Mouse (Mus musculus): ENCODE measurements around the gene Nxn. TPM values are rescaled to one million over a fixed set of nuclear protein-coding genes. Genes with fewer than 3 reads are reported as not detected.
A peak's percentile ranks its signal among the peaks of the same experiment; 100 is the strongest.
"Not testable (repeated sequence)": the region's sequence is repeated elsewhere in the genome, so short reads cannot be mapped to it uniquely, and the experiment has no call there.

Nxn gene
- polyA plus RNA-seq, 1 experiment = 24.7 TPM

DNA sequence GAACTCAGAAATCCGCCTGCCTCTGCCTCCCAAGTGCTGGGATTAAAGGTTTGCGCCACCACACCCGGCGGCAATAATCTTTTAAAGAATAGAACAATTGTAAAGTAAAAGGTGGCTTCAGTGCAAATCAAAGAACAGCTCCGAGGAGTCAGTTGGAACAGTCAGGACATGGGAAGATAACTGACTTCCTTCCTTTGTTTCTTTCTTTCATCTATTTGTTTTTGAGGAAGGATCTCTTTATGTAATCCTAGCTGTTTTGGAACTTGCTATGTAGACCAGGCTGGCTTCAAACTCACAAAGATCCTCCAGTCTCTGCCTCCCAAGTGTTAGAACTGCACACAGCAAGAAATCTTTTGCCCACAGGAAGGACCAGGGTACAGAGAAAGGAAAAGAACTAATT lies 174.3 kb downstream of the Nxn start:
- Histone ChIP-seq H3K4me1 (replicated peaks; ENCODE audit: control insufficient read depth, insufficient read depth, low read length) (no peaks in the 10 kb centered on the region), H3K27me3 (ENCODE audit: control insufficient read depth, insufficient read depth, low read length) (no peaks in the 10 kb centered on the region), H3K27ac (ENCODE audit: control insufficient read depth, insufficient read depth, low read length) (no peak overlapping the region), H3K36me3 (ENCODE audit: control insufficient read depth, insufficient read depth, low read length) (no peaks in the 10 kb centered on the region), H3K4me3 (ENCODE audit: control insufficient read depth, insufficient read depth, low read length) (no peak overlapping the region)
- DNase-seq = no peak
- TF ChIP-seq CTCF (IDR thresholded peaks at IDR 0.05; ENCODE audit: borderline replicate concordance, control insufficient read depth, extremely low read depth, insufficient read depth, low read length, poor library complexity) = no peak
- no peak for TF ChIP-seq POLR2A (IDR thresholded peaks at IDR 0.05; ENCODE audit: control insufficient read depth, extremely low read depth, insufficient read depth, low read length, poor library complexity)
- 96% methylated on average over 5 of the region's 5 CpGs for WGBS

DNA sequence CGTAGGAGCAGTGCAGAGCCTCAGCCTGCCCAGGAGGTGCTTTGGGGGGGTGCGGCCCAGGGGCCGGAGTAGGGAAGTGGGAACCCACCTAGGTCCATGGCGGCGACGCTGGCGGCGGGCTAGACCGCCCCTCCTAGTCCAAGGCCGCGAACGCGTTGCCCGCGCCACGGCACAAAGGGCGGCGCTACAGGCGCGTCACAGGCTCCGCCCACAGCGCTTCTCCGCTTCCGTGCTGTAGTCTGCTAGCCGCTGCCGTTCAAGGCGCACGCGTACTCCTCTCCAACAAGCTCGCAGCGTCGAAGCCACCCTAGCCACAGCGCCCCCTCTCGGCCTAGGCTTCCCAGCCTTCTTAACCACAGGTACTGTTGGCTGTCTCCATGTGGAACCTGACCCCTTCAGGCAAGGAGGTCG lies 181.5 kb downstream of the Nxn start, which contains the start of the genes Dbil5 and Gemin4:
Dbil5 (plus strand) TSS at position 219 of the 411 bp plus-strand sequence.
Gemin4 (minus strand) TSS at position 275 of the 411 bp plus-strand sequence.
- Histone ChIP-seq H3K27ac (ENCODE audit: control insufficient read depth, insufficient read depth, low read length) (peak within 1 kb of the TSS; percentile 3; the same call in 1 of the 2 replicates), H3K27me3 (ENCODE audit: control insufficient read depth, insufficient read depth, low read length) (no peaks in the 10 kb centered on the region), H3K36me3 (ENCODE audit: control insufficient read depth, insufficient read depth, low read length) (peaks cover 8% of the 10 kb centered on the region), H3K4me1 (replicated peaks; ENCODE audit: control insufficient read depth, insufficient read depth, low read length) (peaks cover 7% of the 10 kb centered on the region), H3K4me3 (ENCODE audit: control insufficient read depth, insufficient read depth, low read length) (peak within 1 kb of the TSS; percentile 93)
- TF ChIP-seq POLR2A (IDR thresholded peaks at IDR 0.05; ENCODE audit: control insufficient read depth, extremely low read depth, insufficient read depth, low read length, poor library complexity) (peak; percentile 84), CTCF (IDR thresholded peaks at IDR 0.05; ENCODE audit: borderline replicate concordance, control insufficient read depth, extremely low read depth, insufficient read depth, low read length, poor library complexity) (peak; percentile 97)
- DNase-seq = peak; percentile 97
- WGBS = 0% methylated on average over 35 of the region's 35 CpGs

DNA sequence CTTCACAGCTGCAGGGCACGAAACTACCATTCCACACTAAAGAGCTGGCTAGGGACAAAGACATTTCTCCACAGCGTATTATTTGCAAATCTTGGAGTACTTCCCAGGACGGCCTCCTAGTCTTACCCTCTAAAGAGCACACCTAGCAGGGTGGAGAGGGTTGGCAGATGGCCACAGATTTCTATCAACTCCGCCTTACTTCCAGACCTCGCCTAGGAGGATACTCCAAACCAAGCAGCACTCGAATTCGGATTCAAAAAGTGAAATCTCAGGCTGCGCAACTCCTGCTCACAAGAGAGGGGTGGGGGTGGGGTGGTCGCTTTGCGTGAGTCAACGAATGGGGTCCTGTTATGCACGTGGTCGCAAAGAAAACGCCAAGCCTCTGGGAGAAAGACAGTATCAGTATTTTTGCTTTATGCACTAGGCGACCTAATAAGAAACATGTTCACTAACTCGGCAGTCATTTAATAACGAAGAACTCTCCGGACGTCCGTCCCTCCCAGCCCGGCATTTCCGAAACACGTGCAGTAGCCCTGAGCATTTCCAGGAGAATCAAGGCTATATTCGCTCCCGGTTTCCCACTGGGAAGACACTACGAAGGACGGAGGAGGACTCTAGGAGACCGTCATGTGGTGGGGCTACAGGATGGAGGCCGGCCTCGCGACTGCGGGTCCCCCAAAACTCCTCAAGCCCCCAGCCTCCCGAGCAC lies 182.1 kb downstream of the Nxn start:
- Histone ChIP-seq H3K27ac (ENCODE audit: control insufficient read depth, insufficient read depth, low read length) (peak overlapping the region; percentile 3; the same call in 1 of the 2 replicates), H3K36me3 (ENCODE audit: control insufficient read depth, insufficient read depth, low read length) (peaks cover 14% of the 10 kb centered on the region), H3K4me1 (replicated peaks; ENCODE audit: control insufficient read depth, insufficient read depth, low read length) (peaks cover 7% of the 10 kb centered on the region), H3K4me3 (ENCODE audit: control insufficient read depth, insufficient read depth, low read length) (peak overlapping the region; percentile 93), H3K27me3 (ENCODE audit: control insufficient read depth, insufficient read depth, low read length) (no peaks in the 10 kb centered on the region)
- DNase-seq = peak; percentile 4
- WGBS = 2% methylated on average over 33 of the region's 33 CpGs
- no peak for TF ChIP-seq CTCF (IDR thresholded peaks at IDR 0.05; ENCODE audit: borderline replicate concordance, control insufficient read depth, extremely low read depth, insufficient read depth, low read length, poor library complexity)
- no peak for TF ChIP-seq POLR2A (IDR thresholded peaks at IDR 0.05; ENCODE audit: control insufficient read depth, extremely low read depth, insufficient read depth, low read length, poor library complexity)

DNA sequence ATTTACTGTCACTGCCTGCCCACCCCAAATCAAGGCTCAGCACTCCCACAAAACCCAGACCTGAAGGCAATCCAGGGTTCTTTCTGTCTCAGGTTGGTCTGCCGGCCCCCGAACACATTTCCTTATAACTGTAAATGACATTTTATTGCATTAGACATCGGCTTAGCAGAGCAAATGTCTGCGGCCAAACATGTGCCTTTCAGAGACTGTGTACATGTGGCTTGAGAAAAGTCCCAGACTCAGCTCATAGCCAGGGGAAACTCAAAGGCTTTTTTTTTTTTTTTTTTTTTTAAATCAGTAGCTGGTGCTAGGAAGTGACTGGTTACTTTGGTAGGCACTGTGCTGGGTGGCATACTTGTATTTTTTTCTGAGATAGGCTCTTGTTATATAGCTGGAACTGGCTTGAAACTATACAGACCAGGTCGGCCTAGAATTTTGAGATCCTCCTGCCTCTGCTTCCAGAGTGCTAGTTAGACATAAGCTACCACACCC lies 182.8 kb downstream of the Nxn start:
- Histone ChIP-seq H3K36me3 (ENCODE audit: control insufficient read depth, insufficient read depth, low read length) (peaks cover 14% of the 10 kb centered on the region), H3K27ac (ENCODE audit: control insufficient read depth, insufficient read depth, low read length) (no peak overlapping the region), H3K4me1 (replicated peaks; ENCODE audit: control insufficient read depth, insufficient read depth, low read length) (peaks cover 7% of the 10 kb centered on the region), H3K4me3 (ENCODE audit: control insufficient read depth, insufficient read depth, low read length) (no peak overlapping the region), H3K27me3 (ENCODE audit: control insufficient read depth, insufficient read depth, low read length) (no peaks in the 10 kb centered on the region)
- no peak for DNase-seq
- no peak for TF ChIP-seq CTCF (IDR thresholded peaks at IDR 0.05; ENCODE audit: borderline replicate concordance, control insufficient read depth, extremely low read depth, insufficient read depth, low read length, poor library complexity)
- no peak for TF ChIP-seq POLR2A (IDR thresholded peaks at IDR 0.05; ENCODE audit: control insufficient read depth, extremely low read depth, insufficient read depth, low read length, poor library complexity)
- WGBS = 92% methylated on average over 5 of the region's 5 CpGs

DNA sequence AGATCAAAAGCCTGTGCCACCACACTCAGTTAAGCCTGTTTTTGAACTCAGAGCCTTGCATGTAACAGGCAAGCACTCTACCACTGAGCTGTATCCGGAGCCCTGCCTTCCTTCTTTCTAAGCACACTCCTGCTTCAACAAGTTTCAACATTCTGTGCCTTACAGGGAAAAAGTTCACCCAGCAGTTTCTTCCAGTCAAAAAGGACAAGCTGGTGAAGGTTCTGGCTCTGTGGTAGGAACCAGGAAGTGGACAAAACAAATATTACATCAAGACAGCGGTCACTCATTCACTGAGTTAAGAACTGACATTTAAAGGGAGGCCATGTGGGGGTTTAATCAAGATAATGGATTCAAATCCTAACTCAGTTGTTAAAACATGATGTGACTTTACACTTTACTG lies 183.9 kb downstream of the Nxn start:
- Histone ChIP-seq H3K27me3 (ENCODE audit: control insufficient read depth, insufficient read depth, low read length) (no peaks in the 10 kb centered on the region), H3K4me3 (ENCODE audit: control insufficient read depth, insufficient read depth, low read length) (no peak overlapping the region), H3K4me1 (replicated peaks; ENCODE audit: control insufficient read depth, insufficient read depth, low read length) (peaks cover 7% of the 10 kb centered on the region), H3K36me3 (ENCODE audit: control insufficient read depth, insufficient read depth, low read length) (peaks cover 14% of the 10 kb centered on the region), H3K27ac (ENCODE audit: control insufficient read depth, insufficient read depth, low read length) (no peak overlapping the region)
- WGBS = 66% methylated on average over 2 of the region's 2 CpGs
- peak; percentile 8 for DNase-seq
- TF ChIP-seq POLR2A (IDR thresholded peaks at IDR 0.05; ENCODE audit: control insufficient read depth, extremely low read depth, insufficient read depth, low read length, poor library complexity) (no peak), CTCF (IDR thresholded peaks at IDR 0.05; ENCODE audit: borderline replicate concordance, control insufficient read depth, extremely low read depth, insufficient read depth, low read length, poor library complexity) (no peak)

DNA sequence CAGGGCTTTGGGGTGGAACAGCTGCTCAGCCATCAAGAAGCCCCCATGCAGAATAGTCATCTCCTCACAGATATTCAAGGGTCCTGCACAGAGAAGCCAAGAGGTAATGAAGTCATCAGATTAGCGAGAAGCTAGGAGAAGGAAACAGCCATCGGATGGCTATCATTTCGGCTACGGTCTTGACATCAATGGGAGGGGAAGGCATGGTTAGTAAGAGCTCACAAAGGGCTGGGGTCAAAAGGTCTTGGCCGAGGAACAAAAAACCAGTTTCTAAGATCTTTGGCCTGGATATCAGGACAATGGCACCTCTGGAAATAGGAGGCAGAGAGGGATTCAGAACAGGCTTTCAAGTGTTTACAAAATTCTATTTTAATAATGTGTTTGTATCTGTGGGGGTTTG lies 185.1 kb downstream of the Nxn start:
- Histone ChIP-seq H3K4me1 (replicated peaks; ENCODE audit: control insufficient read depth, insufficient read depth, low read length) (peaks cover 7% of the 10 kb centered on the region), H3K36me3 (ENCODE audit: control insufficient read depth, insufficient read depth, low read length) (peaks cover 14% of the 10 kb centered on the region), H3K27me3 (ENCODE audit: control insufficient read depth, insufficient read depth, low read length) (no peaks in the 10 kb centered on the region), H3K27ac (ENCODE audit: control insufficient read depth, insufficient read depth, low read length) (no peak overlapping the region), H3K4me3 (ENCODE audit: control insufficient read depth, insufficient read depth, low read length) (no peak overlapping the region)
- no peak for DNase-seq
- no peak for TF ChIP-seq CTCF (IDR thresholded peaks at IDR 0.05; ENCODE audit: borderline replicate concordance, control insufficient read depth, extremely low read depth, insufficient read depth, low read length, poor library complexity)
- TF ChIP-seq POLR2A (IDR thresholded peaks at IDR 0.05; ENCODE audit: control insufficient read depth, extremely low read depth, insufficient read depth, low read length, poor library complexity) = no peak
- 94% methylated on average over 5 of the region's 5 CpGs for WGBS

DNA sequence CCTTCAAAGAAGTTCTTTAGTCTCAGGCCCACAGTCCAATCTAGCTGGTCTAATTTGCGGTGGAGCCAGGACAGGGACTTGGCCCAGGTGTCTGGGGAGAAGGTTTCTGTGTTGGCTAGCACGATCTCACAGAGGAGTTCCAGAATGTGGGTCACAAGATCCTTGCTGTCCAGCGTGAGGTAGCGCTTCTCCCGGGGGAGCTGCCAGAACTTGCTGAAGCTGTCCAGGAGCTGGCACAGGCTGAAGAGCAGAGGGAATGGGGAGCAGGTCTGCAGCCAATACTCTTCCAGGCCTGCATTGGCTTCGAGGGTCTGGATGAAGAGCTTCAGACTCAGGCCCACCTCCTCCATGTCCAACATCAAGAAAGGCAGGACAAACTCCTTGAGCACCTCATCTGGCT lies 187.3 kb downstream of the Nxn start:
- not testable (repeated sequence) for H3K4me1 ChIP-seq (replicated peaks; ENCODE audit: control insufficient read depth, insufficient read depth, low read length); DNase-seq; H3K27ac ChIP-seq (ENCODE audit: control insufficient read depth, insufficient read depth, low read length); H3K27me3 ChIP-seq (ENCODE audit: control insufficient read depth, insufficient read depth, low read length); H3K4me3 ChIP-seq (ENCODE audit: control insufficient read depth, insufficient read depth, low read length)
- WGBS = 91% methylated on average over 6 of the region's 6 CpGs
- H3K36me3 ChIP-seq (ENCODE audit: control insufficient read depth, insufficient read depth, low read length) = peaks cover 14% of the 10 kb centered on the region

All from thymus, adult 2 months (tissue).